Mouse (Mus musculus) ES-E14 (cell line): ENCODE results near the gene Eif4b.

Experiments
- CHD2 ChIP-seq: IDR thresholded peaks from 2 replicates; pipeline ENCODE4 v1.6.1; 2014; ENCODE audit warnings: mild to moderate bottlenecking, low read depth, low read length, inconsistent platforms
- HCFC1 ChIP-seq: IDR thresholded peaks from 2 replicates; pipeline ENCODE4 v1.6.1; 2012; ENCODE audit warnings: low read length, inconsistent platforms, borderline replicate concordance; ENCODE audit not compliant: insufficient read depth
- MAFK ChIP-seq: IDR thresholded peaks from 2 replicates; pipeline ENCODE4 v1.6.1; 2014; ENCODE audit warnings: mild to moderate bottlenecking, low read depth, low read length, inconsistent platforms; ENCODE audit not compliant: insufficient read depth
- ZC3H11A ChIP-seq: IDR thresholded peaks from 2 replicates; pipeline ENCODE4 v1.6.1; 2012; ENCODE audit warnings: low read depth, mild to moderate bottlenecking, inconsistent platforms, low read length, borderline replicate concordance
- ZNF384 ChIP-seq: IDR thresholded peaks from 2 replicates; pipeline ENCODE4 v1.6.1; 2012; ENCODE audit warnings: low read depth, low read length, inconsistent platforms

DNA sequence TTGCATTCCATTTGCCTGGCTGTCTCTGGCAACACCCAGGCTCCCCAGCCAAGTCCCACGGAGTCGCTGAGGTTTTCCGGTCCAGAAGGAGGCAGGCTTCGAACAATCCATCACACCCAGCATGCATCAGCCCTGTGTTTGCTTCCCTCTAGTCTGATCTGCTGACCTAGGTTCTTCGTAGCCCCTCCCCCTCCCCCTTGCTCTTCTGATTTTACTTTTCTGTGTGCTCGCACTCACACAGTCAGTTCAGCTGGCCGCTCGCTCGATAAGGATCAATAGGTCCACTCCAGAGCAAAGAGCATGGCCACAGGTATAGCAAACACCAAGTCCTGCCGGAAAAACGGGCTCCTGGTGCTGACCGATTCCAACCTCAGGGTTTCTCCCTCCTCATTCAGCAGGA lies 47.1 kb upstream of the Eif4b start:
- TF ChIP-seq MAFK = no peak
- TF ChIP-seq HCFC1 = no peak
- no peak for TF ChIP-seq CHD2
- TF ChIP-seq ZC3H11A = no peak
- TF ChIP-seq ZNF384 = no peak
